Mouse (Mus musculus) ovary, postnatal 14 days (tissue): ENCODE results near the gene Ptprt.
"Not testable (repeated sequence)": the region's sequence is repeated elsewhere in the genome, so short reads cannot be mapped to it uniquely, and the experiment has no call there.

ENCODE experiments used
- DNase-seq: peaks from one replicate; pipeline ENCODE4 v3.0.0; 2022; ENCODE audit warnings: low spot score

The Ptprt gene

GRCm38 (mm10) chr2:162197316-162197715, 463.6 kb downstream of the Ptprt start:
- DNase-seq: no peak

DNA sequence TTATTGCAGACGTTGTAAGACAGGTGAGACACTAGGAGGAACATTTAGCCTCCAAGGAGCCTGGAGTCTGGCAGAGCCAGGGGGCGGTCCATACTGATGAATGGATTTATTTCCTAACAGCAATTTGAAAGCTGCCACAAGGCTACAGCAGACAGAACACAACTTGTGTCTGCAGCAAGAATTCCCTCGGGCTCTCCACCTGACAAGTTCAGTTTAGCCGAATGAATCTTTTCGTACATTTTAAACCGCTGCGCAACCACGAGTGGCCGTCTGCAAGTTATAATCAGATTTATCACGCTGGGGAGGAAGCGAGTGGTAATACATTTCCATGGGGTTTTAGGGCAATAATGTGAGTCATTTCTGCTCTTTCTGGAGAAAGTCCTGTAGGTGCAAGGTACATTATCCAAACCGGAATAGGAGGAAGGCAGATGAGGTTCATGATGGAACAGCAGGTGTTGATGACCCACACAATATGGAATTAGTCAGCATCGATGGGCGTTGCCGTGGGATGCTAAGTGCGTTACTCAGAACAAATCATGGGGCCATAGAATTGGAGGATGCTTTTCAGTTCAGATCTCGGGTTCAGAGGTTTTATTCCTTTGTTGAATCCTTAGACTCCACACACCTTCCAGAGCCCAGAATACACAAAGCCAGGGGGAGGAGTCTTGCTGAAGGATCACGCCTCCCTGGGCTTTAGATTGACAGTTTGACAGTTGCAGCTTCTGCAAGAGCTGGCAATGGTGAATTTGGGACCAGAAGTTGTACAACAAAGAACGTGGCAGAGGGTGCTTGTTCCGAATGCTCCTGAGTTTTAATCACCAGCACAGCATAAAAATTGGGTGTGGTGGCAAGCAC, 478.1 kb downstream of the Ptprt start:
- DNase-seq: no peak

DNA sequence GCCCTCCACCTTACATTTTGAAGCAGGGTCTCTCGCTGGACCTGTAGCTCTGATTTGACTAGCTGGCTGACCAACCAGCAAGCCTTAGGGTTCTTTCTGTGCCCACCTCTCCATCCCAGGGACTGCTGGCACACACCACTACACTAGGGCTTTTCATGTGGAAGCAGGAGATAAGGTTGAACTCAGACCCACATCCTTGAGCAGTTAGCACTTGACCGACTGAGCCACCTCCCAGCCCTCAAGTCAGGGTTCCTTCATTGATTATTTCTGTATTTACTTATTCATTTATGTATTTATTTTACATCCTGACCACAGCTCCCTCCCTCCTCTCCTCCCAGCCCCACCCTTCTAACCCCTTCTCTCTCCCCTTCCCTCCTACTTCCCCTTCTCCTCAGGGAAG, 479.1 kb downstream of the Ptprt start:
- DNase-seq: no peak

DNA sequence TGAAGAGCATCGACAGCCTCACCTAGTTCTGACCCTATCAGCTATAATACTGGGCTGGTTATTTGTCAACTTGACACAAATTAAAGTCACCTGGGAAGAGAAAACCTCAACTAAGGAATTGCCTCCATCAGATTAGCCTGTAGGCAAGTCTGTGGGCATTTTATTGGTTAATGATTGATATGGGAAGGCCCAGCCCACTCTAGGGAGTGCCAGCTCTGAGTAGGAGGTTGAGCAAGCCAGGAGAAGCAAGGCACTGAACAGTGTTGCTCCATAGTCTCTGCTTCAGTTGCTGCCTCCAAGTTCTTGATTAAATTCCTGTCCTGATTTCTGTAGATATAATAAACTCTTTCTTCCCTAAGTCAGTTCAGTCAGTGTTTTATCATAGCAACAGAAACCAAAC, 488.4 kb downstream of the Ptprt start:
- no peak for DNase-seq

DNA sequence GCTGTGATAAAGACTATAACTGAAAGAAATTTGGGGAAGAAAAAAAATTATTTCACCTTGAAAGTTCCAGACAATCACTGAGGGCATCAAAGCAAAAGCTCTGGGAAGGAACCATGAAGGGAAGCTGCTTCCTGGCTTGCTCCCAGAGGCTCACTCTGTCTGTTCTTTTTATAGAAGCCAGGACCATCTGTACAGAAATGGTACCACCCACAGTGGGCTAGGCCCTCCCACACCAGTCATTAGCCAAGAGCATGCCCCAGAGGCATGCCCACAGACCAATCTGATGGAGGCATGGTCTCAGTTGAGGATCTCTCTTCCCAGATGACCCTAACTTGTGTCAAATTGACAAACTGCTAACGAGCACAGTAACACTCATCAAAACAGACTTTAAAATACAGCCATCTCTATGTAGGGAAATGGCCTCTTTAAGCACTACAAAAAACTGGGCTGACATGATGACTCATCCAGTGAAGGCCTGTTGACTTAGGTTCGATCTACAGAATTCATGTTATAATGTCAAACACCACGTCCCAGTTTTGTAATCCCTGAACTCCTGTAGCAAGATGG, 519.0 kb downstream of the Ptprt start:
- no peak for DNase-seq

- DNase-seq: not testable (repeated sequence)
Measured at GRCm38 (mm10) chr2:162136176-162136575, 524.8 kb downstream of the Ptprt start.

DNA sequence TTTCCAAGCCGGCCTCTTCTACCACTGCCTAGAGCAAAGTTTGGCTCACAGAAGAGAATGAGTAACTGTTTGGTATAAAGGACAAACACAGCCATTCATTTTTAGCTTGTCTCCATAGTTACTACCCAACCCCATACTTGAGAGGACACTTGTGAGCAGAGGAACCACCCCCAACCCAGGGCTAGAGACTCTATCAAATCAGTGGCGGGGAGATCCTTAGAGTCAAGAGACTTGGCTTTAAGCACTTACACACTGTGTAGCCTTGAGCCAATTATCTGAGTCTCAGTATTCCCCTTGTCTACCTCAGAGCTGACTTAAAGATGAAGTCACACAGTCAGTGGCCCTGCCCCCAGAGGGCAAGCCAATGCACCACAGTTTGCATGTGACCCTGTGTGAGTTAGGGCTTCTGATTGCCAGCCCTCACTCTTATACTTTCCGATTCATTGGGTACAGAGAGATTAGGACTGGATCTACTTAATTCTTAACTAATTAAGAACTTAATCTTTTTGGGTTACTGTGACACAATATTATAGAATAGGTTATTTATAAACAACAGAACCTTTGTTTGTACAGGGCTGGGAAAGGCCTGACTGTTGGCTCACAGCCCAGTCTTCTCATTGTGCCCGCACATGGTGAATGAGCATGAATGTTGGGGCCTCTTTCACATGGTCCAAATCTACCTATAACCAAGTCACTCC, 529.2 kb downstream of the Ptprt start:
- no peak for DNase-seq

DNA sequence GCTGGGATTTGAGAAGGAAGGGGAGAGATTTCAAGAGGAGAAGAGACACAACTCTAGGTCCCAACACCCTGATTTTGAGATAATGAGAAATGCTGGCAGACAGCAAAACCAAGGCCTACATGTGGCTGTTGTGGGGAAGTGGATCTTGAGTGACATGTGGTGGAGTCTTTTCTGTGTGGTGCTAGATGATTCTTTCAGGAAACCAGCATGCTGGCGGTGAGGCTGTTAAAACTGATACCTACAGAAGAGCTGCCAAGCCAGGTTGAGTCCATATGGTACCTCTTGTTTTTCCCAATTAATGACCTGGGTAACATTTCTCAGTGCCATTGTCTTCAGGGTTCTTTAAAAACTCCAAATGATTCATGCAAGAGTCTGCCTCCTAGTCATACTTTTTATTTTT, 531.1 kb downstream of the Ptprt start:
- no peak for DNase-seq

- DNase-seq: no peak
Measured at GRCm38 (mm10) chr2:162118041-162118440, 542.9 kb downstream of the Ptprt start.

GRCm38 (mm10) chr2:162082391-162082790, 578.6 kb downstream of the Ptprt start:
- DNase-seq: no peak

DNA sequence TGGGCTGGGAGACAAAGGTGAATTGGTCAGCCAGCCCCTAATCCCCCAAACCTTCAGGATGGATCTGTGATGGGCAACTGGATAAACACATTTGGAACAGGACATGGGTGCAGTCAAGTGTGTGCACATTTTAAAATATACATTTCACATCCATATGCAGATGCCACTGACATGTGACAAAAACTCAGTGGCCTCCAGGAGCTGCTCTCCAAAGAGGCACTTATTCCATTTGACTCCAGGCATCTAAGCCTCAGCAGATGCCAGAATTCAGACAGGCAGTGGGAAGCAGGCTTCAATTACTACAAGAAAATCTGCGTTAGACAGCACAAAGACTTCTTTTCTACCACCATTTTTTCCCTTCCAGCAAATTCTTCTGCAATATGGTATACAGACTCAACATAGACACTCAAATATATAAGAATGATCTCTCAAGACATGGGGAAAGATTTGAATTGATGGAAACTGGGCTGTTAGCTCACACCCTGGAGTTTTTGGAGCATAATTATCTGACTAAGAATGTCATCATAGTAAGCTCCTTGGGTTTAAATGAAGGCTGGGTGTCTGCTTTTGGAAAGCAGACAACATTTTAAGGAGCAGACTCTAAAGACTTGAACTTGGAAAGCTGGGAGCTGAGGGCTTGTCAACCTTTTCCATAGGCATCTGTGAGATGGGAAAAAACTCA, 580.1 kb downstream of the Ptprt start:
- no peak for DNase-seq

- DNase-seq: no peak
Measured at GRCm38 (mm10) chr2:162078571-162079280, 582.2 kb downstream of the Ptprt start.

DNA sequence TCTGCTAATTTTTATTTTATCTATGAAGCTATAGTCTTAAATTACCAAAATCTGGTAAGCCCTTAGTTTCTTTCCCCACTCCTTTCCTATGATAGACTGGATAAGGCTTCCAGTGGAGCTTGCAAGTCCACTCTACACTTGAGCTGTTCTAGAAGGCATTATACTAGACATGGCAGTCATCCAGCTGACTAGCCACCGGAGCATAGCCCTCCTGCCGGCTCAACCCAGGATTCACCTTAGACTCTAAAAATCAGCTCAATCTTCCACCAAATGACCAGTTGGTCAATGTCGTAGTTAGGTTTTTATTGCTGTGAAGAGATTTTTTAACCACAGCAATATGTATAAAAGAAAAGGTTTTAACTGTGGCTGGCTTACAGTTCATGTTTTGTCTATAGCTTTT, 608.1 kb downstream of the Ptprt start:
- no peak for DNase-seq

GRCm38 (mm10) chr2:162050198-162050597, 610.7 kb downstream of the Ptprt start:
- DNase-seq: no peak

GRCm38 (mm10) chr2:162035615-162036014, 625.3 kb downstream of the Ptprt start:
- no peak for DNase-seq

DNA sequence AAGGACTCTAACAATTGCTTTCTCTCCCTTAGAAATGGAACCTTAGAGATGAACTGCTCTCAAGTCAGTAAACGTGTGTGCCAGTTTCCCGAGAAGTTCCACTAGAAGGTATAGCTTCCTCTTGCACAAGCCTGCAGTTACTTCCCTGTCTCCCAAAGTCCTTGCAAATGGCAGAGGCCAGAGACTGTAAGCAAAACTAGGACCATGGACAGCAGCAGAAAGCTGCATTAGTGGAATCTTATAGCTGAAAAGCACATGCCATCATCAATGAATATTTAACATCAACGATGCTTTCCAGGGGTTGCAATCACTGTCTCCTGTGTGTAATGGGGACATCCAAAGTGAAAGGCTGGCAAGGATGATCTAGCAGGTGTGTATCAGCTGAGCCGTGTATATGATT, 629.3 kb downstream of the Ptprt start:
- DNase-seq: peak; percentile 0

DNA sequence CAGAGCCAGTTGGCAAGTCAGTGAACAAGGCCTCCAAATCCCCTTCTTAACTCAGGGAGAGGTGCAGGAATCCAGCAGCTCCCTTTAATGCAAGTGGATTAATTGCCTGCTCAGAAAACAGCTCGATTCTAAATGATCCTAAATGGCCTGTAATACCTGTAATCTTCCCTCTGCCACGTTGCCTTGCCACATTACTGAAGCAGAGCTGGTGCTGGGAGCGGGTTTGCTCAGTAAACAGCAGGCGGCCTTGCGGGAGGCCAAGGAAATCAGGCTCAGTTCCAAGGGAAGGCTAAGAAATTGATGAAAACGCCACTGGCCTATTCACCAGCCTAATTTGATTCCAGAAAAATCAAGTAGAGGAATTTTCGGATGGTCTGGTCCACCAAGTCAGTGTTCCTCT, 659.9 kb downstream of the Ptprt start:
- no peak for DNase-seq

GRCm38 (mm10) chr2:161982311-161982710, 678.6 kb downstream of the Ptprt start:
- DNase-seq: no peak

DNA sequence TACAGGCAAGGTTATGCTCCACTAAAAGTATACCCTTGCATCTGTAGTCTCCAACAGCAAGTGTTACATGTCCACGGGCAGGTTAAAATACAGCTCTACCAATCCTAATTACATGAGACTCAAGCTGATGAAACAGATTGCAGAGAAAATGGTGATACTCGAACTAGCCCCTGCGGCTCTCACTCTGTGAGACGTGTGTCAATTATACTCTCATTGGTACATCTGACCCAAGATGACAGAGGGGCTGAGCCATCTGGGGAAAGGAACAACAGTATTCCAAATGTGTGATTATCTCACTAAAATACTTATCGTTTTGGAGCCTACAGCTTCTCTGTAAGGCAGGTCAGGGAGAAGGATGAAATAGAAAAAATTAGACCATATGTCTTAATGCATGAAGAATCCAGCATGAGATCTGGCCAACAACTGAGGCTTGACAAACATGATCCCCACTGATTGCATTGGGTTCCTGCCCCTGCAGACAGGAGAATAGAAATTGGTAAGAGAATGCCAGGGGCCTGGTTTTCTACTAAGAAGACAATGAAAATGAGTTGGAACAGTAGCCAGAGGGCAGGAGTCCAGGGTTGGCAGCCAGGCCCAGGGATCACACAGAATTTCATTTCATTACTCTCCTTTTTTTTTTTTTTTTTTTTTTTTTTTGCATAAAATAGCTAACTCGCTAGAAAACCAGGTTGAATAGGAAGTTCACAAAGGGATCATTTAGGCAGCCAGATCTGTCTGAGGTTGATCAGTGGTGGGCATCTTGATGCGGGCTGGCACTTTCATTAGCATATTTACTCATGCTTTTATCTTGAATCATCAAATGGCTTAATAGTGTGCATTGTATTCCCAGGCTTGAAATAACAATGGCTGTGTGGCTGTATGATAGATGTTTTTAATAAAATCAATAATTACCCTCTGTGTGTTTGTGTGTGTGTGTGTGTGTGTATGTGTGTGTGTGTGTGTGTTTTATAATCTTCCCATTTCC, 699.5 kb downstream of the Ptprt start:
- DNase-seq: peak; percentile 9

DNA sequence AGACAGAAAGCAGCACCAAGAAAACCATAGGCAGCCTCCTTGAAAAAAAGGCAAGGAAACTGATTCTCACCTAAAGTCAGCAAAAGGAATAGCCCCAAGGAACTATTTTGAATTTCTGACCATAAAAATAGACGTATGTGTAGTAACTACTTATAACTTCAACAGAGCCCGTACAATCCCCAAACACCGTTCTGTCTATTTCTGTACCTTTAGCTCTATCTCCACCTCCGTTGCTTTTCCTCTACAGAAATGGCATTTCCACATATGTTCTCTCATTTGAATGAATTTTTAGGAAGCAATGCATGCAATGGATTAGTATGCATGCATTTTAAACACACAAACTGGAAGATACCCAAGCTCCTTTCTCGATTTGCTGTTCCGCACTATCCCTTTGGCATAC, 715.5 kb downstream of the Ptprt start:
- DNase-seq: no peak

DNA sequence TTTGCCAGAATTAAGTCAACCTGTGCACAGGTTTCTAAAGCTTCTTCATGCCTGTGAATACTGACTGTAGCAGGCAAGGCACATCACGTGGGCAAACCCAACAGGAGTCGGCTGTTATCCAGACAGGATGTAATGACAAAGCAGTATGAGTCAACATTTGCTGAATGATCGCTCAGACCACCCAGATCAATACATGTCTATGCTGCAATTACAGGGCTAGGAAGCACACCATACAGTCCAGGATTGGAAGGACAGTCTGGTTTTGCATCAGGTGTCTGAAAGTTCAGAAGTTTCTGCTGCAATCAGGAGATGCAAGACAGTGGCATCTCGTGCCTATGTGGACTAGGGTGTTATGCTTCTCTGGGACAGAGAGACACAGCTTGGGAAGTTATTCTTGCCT, 716.3 kb downstream of the Ptprt start:
- DNase-seq: no peak
